Mouse (Mus musculus) subcutaneous adipose tissue, adult 2 months (tissue): ENCODE measurements around the gene Trem3. TPM values are rescaled to one million over a fixed set of nuclear protein-coding genes. Genes with fewer than 3 reads are reported as not detected.

Experiments
- polyA plus RNA-seq: library from polyadenylated mRNA; depleted of rRNA; stranded (reverse); fragments of >200 nt; gene quantifications from 2 replicates; pipeline ENCODE4 v1.2.3, GENCODE M21; 2012; ENCODE audit warnings: low replicate concordance; rRNA removed

Trem3 gene
- 0.16 and 0.21 TPM in 2 replicates for polyA plus RNA-seq

GRCm38 (mm10) chr17:48247221-48247928 lies at the start of gene Trem3:
TSS of gene Trem3 (plus strand) at chr17:48247777.

DNA sequence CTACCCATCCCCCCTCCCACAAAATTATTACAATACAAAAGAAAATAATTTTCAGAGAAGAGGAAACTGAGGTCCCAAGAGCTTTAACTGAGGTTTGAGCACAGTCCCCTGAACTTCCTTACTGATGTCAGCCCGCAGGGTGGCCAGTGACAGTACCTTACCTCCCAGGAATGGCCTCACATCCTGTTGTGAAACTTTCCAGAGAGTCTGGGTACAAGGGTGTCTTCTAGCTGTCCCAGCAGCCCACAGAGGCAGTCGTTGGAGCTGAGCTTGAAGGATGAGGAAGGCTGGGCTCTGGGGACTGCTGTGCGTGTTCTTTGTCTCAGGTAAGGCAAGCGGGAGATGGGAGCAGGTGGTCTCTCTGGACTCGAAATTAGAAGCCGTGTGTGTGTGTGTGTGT lies 15.1 kb upstream of the Trem3 start, which contains the start of gene Trem1:
TSS of gene Trem1 (plus strand) at position 251 of the 400 bp plus-strand sequence.

GRCm38 (mm10) chr17:48263741-48264362 lies 16.3 kb downstream of the Trem3 start, which contains the start of gene Treml4:
TSS of gene Treml4 (plus strand) at chr17:48264295.

GRCm38 (mm10) chr17:48299203-48299602 lies 51.6 kb downstream of the Trem3 start, which contains the start of gene Treml2:
TSS of gene Treml2 (plus strand) at chr17:48299498.

Other genes with a start within 250 kb of the Trem3 start
- gene 1700122O11Rik, start 209.5 kb upstream of the Trem3 start, polyA plus RNA-seq, result not detected in 2 replicates
- gene 1700067P10Rik, start 158.5 kb upstream of the Trem3 start, polyA plus RNA-seq, result not detected in 2 replicates
- 0.11 and 0.50 TPM in 2 replicates for gene 9830107B12Rik, start 101.5 kb upstream of the Trem3 start, polyA plus RNA-seq
- 0.75 and 1.6 TPM in 2 replicates for gene A530064D06Rik, start 80.5 kb upstream of the Trem3 start, polyA plus RNA-seq
- 0.09 TPM in 2 replicates for gene Trem1, start 15.0 kb upstream of the Trem3 start, polyA plus RNA-seq
- gene Treml4, start 16.5 kb downstream of the Trem3 start, polyA plus RNA-seq, result 0.95 and 1.7 TPM in 2 replicates
- gene Treml2, start 51.7 kb downstream of the Trem3 start, polyA plus RNA-seq, result 0.53 and 2.3 TPM in 2 replicates
- 0.70 and 2.8 TPM in 2 replicates for gene B430306N03Rik, start 68.4 kb downstream of the Trem3 start, polyA plus RNA-seq
- 35.0 and 94.7 TPM in 2 replicates for gene Trem2, start 98.6 kb downstream of the Trem3 start, polyA plus RNA-seq
- gene Treml1, start 112.1 kb downstream of the Trem3 start, polyA plus RNA-seq, result 0.19 and 3.2 TPM in 2 replicates
- 56.0 and 113 TPM in 2 replicates for gene Nfya, start 162.1 kb downstream of the Trem3 start, polyA plus RNA-seq
- 8.4 and 9.1 TPM in 2 replicates for gene Oard1, start 162.2 kb downstream of the Trem3 start, polyA plus RNA-seq
- gene Apobec2, start 185.2 kb downstream of the Trem3 start, polyA plus RNA-seq, result not detected in 2 replicates
- 0.41 TPM in 1 of 2 replicates, not detected in the other for gene Tspo2, start 203.7 kb downstream of the Trem3 start, polyA plus RNA-seq
- 0.11 and 2.5 TPM in 2 replicates for gene Unc5cl, start 207.1 kb downstream of the Trem3 start, polyA plus RNA-seq